Mouse (Mus musculus) neural tube, embryonic 14.5 days (tissue): ENCODE data around the gene Prrc2a. TPM values are rescaled to one million over a fixed set of nuclear protein-coding genes. Genes with fewer than 3 reads are reported as not detected.

ENCODE experiments used
- ATAC-seq: fragments of 200-750 bp; cut with Nextera tagmentation; 2 replicates; pipeline ENCODE4 v1.8.0; 2017; ENCODE audit warnings: low read depth, mild to moderate bottlenecking, moderate TSS enrichment, moderate library complexity
- H3K27ac ChIP-seq: fragments of 300-500 bp; sonication (generic); 2 replicates; pipeline ENCODE4 v1.5.1; 2014; ENCODE audit warnings: low read depth, mild to moderate bottlenecking, control low read depth, low read length, moderate library complexity, mixed read lengths
- H3K27me3 ChIP-seq: fragments of 300-500 bp; sonication (generic); 2 replicates; pipeline ENCODE4 v1.6.1; 2014; ENCODE audit warnings: low read length; ENCODE audit not compliant: control insufficient read depth, insufficient read depth
- H3K36me3 ChIP-seq: fragments of 300-500 bp; sonication (generic); 2 replicates; pipeline ENCODE4 v1.6.1; 2014; ENCODE audit warnings: low read length, mixed read lengths; ENCODE audit not compliant: control insufficient read depth, insufficient read depth
- H3K4me1 ChIP-seq: fragments of 300-500 bp; sonication (generic); 2 replicates; pipeline ENCODE4 v1.6.1; 2014; ENCODE audit warnings: low read length; ENCODE audit not compliant: control insufficient read depth, insufficient read depth
- H3K4me2 ChIP-seq: fragments of 300-500 bp; sonication (generic); 2 replicates; pipeline ENCODE4 v1.6.1; 2014; ENCODE audit warnings: mild to moderate bottlenecking, low read depth, low read length, control low read depth
- H3K4me3 ChIP-seq: fragments of 300-500 bp; sonication (generic); 2 replicates; pipeline ENCODE4 v1.5.1; 2014; ENCODE audit warnings: low read depth, low read length, control low read depth, mixed read lengths
- H3K9ac ChIP-seq: fragments of 300-500 bp; sonication (generic); replicated peaks from 2 replicates; pipeline ENCODE4 v1.6.1; 2014; ENCODE audit warnings: low read depth, mild to moderate bottlenecking, control low read depth, low read length, mixed read lengths
- H3K9me3 ChIP-seq: fragments of 300-500 bp; sonication (generic); 2 replicates; pipeline ENCODE4 v1.6.1; 2016; ENCODE audit warnings: low read length; ENCODE audit not compliant: control insufficient read depth
- WGBS: fragments of 180-500 bp; shearing (Covaris S2); extraction: QIAGEN DNeasy Blood & Tissue Kit; methylation state at CpG from one replicate; pipeline ENCODE4 v1.1.7; 2014; 5-methylcytosine and 5-hydroxymethylcytosine counted together
- polyA plus RNA-seq: library from polyadenylated mRNA; unstranded; fragments of >200 nt; fragmentation: Nextera tagmentation; extraction: Ambion mirVana; gene quantifications from 2 replicates; pipeline ENCODE4 v1.2.1, GENCODE M21; 2014

Gene Prrc2a
- polyA plus RNA-seq, result 181 and 195 TPM in 2 replicates

DNA sequence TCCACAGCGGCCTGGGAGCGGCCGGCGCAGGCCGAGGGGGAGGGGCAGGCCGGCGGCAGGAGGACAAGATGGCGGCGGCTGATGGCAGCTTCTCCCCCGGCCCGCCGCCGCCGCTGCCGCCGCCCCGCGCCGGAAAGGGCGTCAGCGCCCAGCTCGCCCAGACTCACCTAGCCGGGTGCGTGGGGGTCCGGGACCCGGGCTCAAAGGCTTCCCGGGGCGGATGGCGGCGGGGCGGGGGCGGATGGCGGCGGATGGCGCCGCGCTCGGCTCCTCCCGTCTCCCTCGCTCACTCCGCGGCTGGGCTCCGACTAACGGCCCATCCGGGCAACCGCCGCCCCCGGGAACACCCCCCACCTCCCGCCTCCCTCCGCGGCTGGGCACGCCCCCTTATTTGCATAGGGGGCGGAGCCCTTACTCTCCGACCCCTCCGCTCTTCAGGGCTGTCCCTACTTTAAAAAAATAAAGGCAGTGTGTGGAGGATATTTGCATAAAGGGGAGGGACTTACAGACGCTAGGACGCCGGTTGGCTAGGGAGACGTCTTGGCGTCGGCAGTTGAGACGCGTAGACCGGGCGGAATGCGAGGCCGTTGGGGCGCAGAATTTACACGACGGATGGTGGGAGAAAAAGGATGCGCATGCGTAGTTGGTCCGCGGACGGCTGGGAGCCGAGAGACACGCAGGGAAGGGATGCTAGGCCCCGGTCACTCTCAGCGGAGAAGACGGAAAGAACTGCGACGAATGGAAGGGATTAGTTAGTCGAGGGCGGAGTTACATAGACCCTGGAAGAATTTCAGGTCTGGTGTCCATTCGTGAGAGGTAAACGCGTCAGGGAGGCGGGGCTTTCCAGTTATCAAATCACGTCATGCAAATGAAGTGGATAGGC lies at the start of gene Prrc2a:
TSS of gene Prrc2a (minus strand) at position 330 of the 883 bp plus-strand sequence.
- H3K27ac ChIP-seq, result peak within 1 kb of the TSS; percentile 92
- peak within 1 kb of the TSS; percentile 89 for H3K4me2 ChIP-seq
- WGBS, result under 1% methylated on average over 82 of the region's 89 CpGs
- peaks cover 26% of the 10 kb centered on the region for H3K4me1 ChIP-seq
- H3K4me3 ChIP-seq, result peak within 1 kb of the TSS; percentile 89
- peak within 1 kb of the TSS; percentile 98 for H3K9ac ChIP-seq
- no peaks in the 10 kb centered on the region for H3K9me3 ChIP-seq
- no peaks in the 10 kb centered on the region for H3K27me3 ChIP-seq
- peaks cover 22% of the 10 kb centered on the region for H3K36me3 ChIP-seq
- ATAC-seq, result peak; percentile 92

DNA sequence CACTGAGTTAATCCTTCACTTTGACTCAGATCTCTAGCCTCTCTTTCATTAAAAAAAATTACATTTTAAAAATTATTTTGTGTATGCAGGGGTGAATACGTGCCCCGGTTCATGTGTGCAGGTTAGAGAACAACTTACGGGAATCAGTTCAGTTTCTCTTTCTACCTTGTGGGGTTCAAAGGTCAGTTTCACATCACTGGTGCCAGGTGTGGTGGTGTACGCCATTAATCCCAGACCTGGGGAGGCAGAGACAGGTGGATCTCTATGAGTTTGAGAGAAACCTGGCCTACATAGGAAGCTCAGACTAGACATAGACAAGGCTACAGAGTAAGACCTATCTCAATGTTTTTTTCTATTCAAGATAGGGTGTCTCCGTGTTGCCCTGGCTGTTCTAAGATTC lies 48.4 kb upstream of the Prrc2a start:
- H3K4me2 ChIP-seq, result no peak overlapping the region
- no peak overlapping the region for H3K27ac ChIP-seq
- 94% methylated on average over 5 of the region's 5 CpGs for WGBS
- H3K4me3 ChIP-seq, result no peak overlapping the region
- no peaks in the 10 kb centered on the region for H3K4me1 ChIP-seq
- ATAC-seq, result no peak
- no peaks in the 10 kb centered on the region for H3K36me3 ChIP-seq
- no peaks in the 10 kb centered on the region for H3K9me3 ChIP-seq
- no peaks in the 10 kb centered on the region for H3K27me3 ChIP-seq
- H3K9ac ChIP-seq, result no peak overlapping the region

DNA sequence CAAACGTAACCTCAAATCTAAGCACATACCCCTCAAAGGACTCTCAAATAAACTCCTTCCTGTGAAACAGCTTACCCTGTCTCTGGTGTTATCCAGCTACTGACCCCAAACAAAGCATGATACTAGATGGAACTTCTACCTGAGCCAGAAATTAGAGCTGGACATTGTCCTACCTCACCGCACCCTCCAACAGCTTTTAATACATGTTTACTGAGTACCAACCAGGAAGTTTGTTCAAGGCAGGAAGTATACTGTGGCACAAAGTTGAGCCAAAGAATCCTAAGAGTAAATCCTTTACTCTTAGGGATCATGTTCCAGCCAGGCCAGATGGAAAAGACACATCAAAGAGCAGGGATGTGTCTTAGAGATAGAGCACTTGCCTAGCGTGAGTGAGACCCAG lies 45.9 kb upstream of the Prrc2a start:
- Histone ChIP-seq H3K4me3 (no peak overlapping the region), H3K9ac (no peak overlapping the region), H3K4me2 (no peak overlapping the region), H3K36me3 (no peaks in the 10 kb centered on the region), H3K27ac (no peak overlapping the region), H3K4me1 (no peaks in the 10 kb centered on the region), H3K9me3 (no peaks in the 10 kb centered on the region), H3K27me3 (no peaks in the 10 kb centered on the region)
- WGBS, result 84% methylated on average over 3 of the region's 3 CpGs
- ATAC-seq, result no peak

DNA sequence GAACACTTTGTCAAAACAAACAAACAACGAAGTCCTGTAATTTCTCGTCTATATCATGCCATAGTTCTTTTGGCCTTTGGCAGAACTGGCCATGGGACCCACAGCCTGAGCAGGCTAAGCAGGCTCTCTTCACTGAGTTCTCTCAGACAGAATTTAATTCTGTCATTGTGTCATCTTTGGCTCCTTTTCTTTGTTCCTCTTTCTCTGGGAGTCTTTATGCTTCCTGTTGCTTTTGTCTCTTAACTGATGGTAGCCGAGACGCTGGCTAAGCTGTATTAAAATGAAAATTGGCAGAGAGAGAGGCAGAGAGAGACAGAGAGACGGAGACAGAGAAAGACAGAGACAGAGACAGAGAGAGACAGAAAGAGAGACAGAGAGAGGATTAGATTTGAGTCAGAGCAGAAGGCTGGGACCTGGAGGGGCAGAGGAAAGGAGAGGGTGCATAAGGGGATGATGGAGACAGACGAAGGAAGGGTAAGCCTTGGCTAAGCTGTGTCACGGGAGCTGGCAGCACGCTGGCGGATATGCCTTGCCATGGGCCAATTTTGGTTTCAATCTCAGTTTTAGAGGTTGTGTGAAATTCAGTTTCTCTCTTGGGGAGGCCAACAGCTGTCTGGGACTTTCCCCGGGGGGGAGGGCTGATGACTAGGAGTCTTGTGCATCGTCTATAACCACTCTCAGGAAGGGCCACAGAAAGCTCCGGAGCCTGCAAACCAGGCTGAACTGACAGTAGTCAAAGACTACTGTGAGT lies 45.3 kb upstream of the Prrc2a start:
- no peak overlapping the region for H3K4me3 ChIP-seq
- H3K36me3 ChIP-seq, result no peaks in the 10 kb centered on the region
- ATAC-seq, result no peak
- H3K4me1 ChIP-seq, result no peaks in the 10 kb centered on the region
- no peak overlapping the region for H3K27ac ChIP-seq
- H3K9me3 ChIP-seq, result no peaks in the 10 kb centered on the region
- no peak overlapping the region for H3K4me2 ChIP-seq
- no peak overlapping the region for H3K9ac ChIP-seq
- 82% methylated on average over 12 of the region's 12 CpGs for WGBS
- no peaks in the 10 kb centered on the region for H3K27me3 ChIP-seq

DNA sequence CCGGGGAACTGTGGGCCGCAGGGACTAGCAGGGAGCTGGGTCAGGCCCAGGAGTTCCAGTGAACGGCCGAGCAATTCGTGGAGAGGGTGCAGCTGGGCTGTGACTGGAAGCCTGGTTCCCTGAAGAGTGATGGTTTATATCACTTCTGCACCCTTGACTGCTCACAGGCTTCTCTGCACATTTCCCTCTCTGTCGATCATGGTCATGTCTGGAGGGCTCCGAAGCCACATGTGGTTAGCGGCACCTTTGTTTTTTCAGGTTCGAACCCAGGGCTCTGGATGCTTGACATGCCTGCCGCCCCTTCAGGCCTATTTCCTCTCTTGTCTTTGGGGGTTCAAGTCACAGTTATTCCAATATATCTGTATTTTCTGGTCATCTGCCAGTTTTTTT lies 40.7 kb upstream of the Prrc2a start:
- Histone ChIP-seq H3K4me3 (no peak overlapping the region), H3K9me3 (no peaks in the 10 kb centered on the region), H3K4me1 (no peaks in the 10 kb centered on the region), H3K36me3 (no peaks in the 10 kb centered on the region), H3K4me2 (no peak overlapping the region), H3K27ac (no peak overlapping the region), H3K9ac (no peak overlapping the region), H3K27me3 (no peaks in the 10 kb centered on the region)
- no peak for ATAC-seq
- WGBS, result 54% methylated on average over 10 of the region's 10 CpGs

DNA sequence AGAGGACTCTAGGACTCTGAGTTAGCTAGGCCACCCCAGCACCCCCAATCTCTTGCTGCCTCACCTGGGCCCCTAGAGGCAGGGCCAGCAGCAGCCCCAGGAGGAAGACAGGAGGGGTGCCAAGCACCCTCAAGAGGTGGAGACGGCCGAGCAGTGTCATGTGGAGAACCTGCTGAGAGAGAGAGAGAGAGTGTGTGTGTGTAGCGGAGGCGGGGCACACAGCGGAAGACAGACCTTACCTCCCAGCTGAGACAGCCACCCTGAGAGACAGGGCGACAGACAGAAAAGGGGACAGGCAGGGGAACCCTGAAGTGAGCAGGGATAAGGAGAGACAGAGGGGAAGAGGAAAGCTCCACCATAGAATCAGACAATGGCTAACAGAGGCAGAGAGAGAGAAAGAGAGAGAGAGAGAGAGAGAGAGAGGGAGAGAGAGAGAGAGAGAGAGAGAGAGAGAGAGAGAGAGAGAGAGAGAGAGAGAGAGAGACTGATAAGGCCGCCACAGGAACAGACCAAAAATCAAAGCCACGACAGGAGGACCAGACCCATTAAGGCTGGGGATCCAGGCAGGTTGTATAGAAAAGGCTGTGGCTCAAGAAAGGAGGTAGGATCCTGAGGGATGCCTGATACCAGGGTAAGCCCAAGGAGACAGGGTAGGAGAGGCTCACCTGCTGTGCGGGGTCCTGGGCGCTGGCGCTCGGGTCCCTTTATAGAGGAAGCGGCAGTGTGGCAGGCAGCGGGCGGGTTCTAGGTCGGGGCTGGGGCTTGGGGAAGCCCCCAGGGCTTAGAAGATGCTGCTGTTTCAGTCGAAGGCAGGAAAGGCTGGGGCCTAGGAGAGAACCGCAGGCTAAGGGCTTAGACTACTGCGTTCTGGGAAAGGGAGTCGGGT lies 40.0 kb upstream of the Prrc2a start, which contains the start of gene Lta:
TSS of gene Lta (minus strand) at position 858 of the 886 bp plus-strand sequence.
- Histone ChIP-seq H3K4me2 (no peak within 1 kb of the TSS), H3K9me3 (no peaks in the 10 kb centered on the region), H3K9ac (no peak within 1 kb of the TSS), H3K27ac (no peak within 1 kb of the TSS), H3K36me3 (no peaks in the 10 kb centered on the region), H3K27me3 (no peaks in the 10 kb centered on the region), H3K4me1 (no peaks in the 10 kb centered on the region), H3K4me3 (no peak within 1 kb of the TSS)
- 41% methylated on average over 20 of the region's 20 CpGs for WGBS
- ATAC-seq, result no peak

DNA sequence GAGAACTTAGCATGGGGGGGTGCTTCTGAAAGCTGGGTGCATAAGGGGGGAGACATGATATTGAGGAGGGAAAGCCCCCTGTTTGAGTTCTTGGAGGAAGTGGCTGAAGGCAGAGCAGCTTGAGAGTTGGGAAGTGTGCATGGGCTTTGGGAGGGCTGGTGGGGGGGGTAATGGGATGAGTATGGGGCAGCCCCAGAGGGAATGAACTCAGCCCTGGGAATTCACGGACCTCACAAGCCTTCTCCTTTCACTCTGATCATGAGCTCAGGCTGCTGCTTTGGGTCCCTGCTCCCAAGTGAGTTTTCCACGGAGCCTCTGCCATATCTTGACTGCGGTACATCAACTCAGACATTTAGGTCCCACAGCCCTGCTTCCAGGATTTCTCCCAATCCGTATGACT lies 37.7 kb upstream of the Prrc2a start:
- peaks cover 3% of the 10 kb centered on the region; the same call in 1 of the 2 replicates for H3K27me3 ChIP-seq

DNA sequence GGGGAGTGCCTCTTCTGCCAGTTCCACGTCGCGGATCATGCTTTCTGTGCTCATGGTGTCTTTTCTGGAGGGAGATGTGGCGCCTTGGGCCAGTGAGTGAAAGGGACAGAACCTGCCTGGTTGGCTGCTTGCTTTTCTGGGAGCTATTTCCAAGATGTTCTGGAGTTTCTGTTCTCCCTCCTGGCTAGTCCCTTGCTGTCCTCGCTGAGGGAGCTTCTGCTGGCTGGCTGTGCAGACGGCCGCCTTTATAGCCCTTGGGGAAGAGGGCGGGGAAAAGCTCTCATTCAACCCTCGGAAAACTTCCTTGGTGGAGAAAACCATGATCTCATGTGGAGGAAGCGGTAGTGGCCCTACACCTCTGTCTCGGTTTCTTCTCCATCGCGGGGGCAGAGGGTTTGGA lies 37.1 kb upstream of the Prrc2a start, which contains the start of gene Tnf:
TSS of gene Tnf (minus strand) at position 221 of the 400 bp plus-strand sequence.
- WGBS, result 34% methylated on average over 13 of the region's 13 CpGs
- no peak for ATAC-seq

More for the DNA sequence above, 37.7 kb upstream of the Prrc2a start:
- H3K9me3 ChIP-seq, result no peaks in the 10 kb centered on the region
- H3K4me2 ChIP-seq, result no peak overlapping the region
- ATAC-seq, result no peak
- H3K4me1 ChIP-seq, result no peaks in the 10 kb centered on the region
- no peak overlapping the region for H3K27ac ChIP-seq
- WGBS, result 79% methylated on average over 4 of the region's 4 CpGs
- H3K36me3 ChIP-seq, result no peaks in the 10 kb centered on the region
- H3K9ac ChIP-seq, result no peak overlapping the region
- no peak overlapping the region for H3K4me3 ChIP-seq

More for the DNA sequence above, 37.1 kb upstream of the Prrc2a start, which contains the start of gene Tnf:
- H3K4me2 ChIP-seq, result no peak within 1 kb of the TSS
- peaks cover 3% of the 10 kb centered on the region; the same call in 1 of the 2 replicates for H3K27me3 ChIP-seq
- H3K27ac ChIP-seq, result no peak within 1 kb of the TSS
- no peaks in the 10 kb centered on the region for H3K36me3 ChIP-seq
- no peak within 1 kb of the TSS for H3K9ac ChIP-seq
- no peaks in the 10 kb centered on the region for H3K4me1 ChIP-seq
- no peak within 1 kb of the TSS for H3K4me3 ChIP-seq
- no peaks in the 10 kb centered on the region for H3K9me3 ChIP-seq
